Mouse (Mus musculus): ENCODE data around the gene Crtap. TPM values are rescaled to one million over a fixed set of nuclear protein-coding genes. Genes with fewer than 3 reads are reported as not detected.

Crtap gene
- total and polyA plus RNA-seq, 3 experiments, result 17.8 to 27.7 (median 19.2) TPM

DNA sequence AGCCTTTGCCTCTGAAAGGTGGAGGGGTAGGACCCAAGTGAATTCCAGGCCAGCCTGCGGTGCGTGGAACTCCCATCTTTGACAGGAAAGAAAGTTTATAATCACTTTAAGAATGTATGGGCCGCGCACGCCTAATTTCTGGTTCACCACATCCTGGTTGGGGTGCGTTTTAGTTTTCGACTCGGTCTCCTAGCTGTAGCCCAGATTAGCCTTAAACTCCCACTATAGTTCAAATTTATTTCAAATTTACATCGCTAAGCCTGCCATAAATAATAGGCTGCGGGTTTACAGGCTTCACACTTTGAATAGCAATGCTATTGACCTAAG lies 237 bp upstream of the Crtap start:
- Histone ChIP-seq H3K4me2 (ENCODE audit: insufficient read depth, low read depth, poor library complexity, severe bottlenecking) (peak overlapping the region; percentile 52), H3K27me3 (replicated peaks) (no peaks in the 10 kb centered on the region), H3K36me3 (replicated peaks in 1 of 2; ENCODE audit: control insufficient read depth in 1 of 2, insufficient read depth in 1 of 2, low read length in 1 of 2) (peaks cover 2 to 26% of the 10 kb centered on the region in 2 experiments), H3K9me3 (replicated peaks; ENCODE audit: low read length) (no peaks in the 10 kb centered on the region), H3K9ac (ENCODE audit: insufficient read depth, low read depth) (peak overlapping the region; percentile 62; the same call in 1 of the 2 replicates), H3K4me1 (ENCODE audit: control insufficient read depth in 1 of 2, insufficient read depth in 2 of 2) (peaks cover 5 to 32% of the 10 kb centered on the region in 2 experiments), H3K79me2 (replicated peaks; ENCODE audit: control insufficient read depth, extremely low read depth, insufficient read depth, poor library complexity, severe bottlenecking) (no peaks in the 10 kb centered on the region), H3K27ac (ENCODE audit: insufficient read depth, low read depth) (no peak overlapping the region), H3K4me3 (replicated peaks in 1 of 3; ENCODE audit: low read depth in 2 of 3, low read length in 2 of 3, poor library complexity in 1 of 3) (peak overlapping the region; percentile 51 to 100 (median 92))
- dilution Hi-C loops (cut with MboI; ENCODE audit: extremely low pct_ligation_motif_present, extremely low pct_unique_long_range_greater_than_20kb, low sequenced_read_pairs), result no loop called here
- in situ Hi-C loops (cut with MboI; ENCODE audit: low pct_ligation_motif_present, low pct_unique_long_range_greater_than_20kb, low sequenced_read_pairs), result no loop called here
- DNase-seq (ENCODE audit: extremely low read depth), result no peak
- TF ChIP-seq TBP (conservative IDR thresholded peaks at IDR 0.05; ENCODE audit: low read depth, low read length) (0 out of 2 replicates have a peak, but pooled peaks have one; percentile 11), ZKSCAN1 (IDR thresholded peaks at IDR 0.05; ENCODE audit: borderline replicate concordance, low read depth, low read length) (no peak)

DNA sequence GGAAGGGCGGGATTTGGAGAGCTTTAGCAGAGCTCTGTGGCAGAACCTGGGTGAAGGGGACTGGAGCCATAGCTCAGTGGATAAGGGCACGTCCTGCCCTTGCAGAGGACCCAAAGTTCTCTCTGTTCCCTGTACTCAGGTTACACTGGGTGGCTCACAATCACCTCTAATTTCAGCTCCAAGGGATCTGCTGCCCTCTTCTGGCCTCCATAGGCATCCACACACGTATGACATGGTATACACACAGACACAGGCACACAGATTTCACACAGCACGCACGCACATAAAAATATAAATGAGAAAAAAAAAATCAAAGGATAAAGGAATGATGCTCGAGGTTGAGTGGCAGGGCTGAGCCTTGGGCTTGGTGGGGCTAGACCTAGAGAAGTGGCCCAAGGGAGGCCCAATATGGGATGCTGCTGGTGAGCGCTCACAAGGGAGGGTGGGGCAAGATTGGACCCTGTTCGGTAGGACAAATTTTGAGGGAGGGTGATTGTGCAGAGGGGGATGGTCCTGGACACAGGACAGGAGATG lies 1.0 kb downstream of the Crtap start:
- Histone ChIP-seq H3K4me2 (ENCODE audit: insufficient read depth, low read depth, poor library complexity, severe bottlenecking) (peak overlapping the region; percentile 49), H3K27ac (ENCODE audit: insufficient read depth, low read depth) (no peak overlapping the region), H3K27me3 (replicated peaks) (no peaks in the 10 kb centered on the region), H3K4me1 (ENCODE audit: control insufficient read depth in 1 of 2, insufficient read depth in 2 of 2) (peaks cover 5 to 30% of the 10 kb centered on the region in 2 experiments), H3K9me3 (replicated peaks; ENCODE audit: low read length) (no peaks in the 10 kb centered on the region), H3K9ac (ENCODE audit: insufficient read depth, low read depth) (peak overlapping the region; percentile 15; the same call in 1 of the 2 replicates), H3K4me3 (replicated peaks in 1 of 3; ENCODE audit: low read depth in 2 of 3, low read length in 2 of 3, poor library complexity in 1 of 3) (peak overlapping the region; percentile 50 to 100 (median 92)), H3K36me3 (replicated peaks in 1 of 2; ENCODE audit: control insufficient read depth in 1 of 2, insufficient read depth in 1 of 2, low read length in 1 of 2) (peaks cover 13 to 39% of the 10 kb centered on the region in 2 experiments), H3K79me2 (replicated peaks; ENCODE audit: control insufficient read depth, extremely low read depth, insufficient read depth, poor library complexity, severe bottlenecking) (no peaks in the 10 kb centered on the region)
- TF ChIP-seq SMC3 (IDR thresholded peaks at IDR 0.05; ENCODE audit: low read depth, low read length) (no peak), UBTF (IDR thresholded peaks at IDR 0.05; ENCODE audit: low read depth, low read length) (no peak), MAZ (IDR thresholded peaks at IDR 0.05; ENCODE audit: low read depth, low read length) (0 out of 2 replicates have a peak, but pooled peaks have one; percentile 23), CTCF (conservative IDR thresholded peaks at IDR 0.05 in 1 of 2, IDR thresholded peaks at IDR 0.05 in 1 of 2; ENCODE audit: low read depth in 2 of 2, low read length in 2 of 2) (peak in 1 of 2 experiments; percentile 40; a peak in 1 of 4 replicates), USF2 (conservative IDR thresholded peaks at IDR 0.05; ENCODE audit: low read depth, low read length) (no peak)
- DNase-seq (ENCODE audit: extremely low read depth), result peak; percentile 46
- in situ Hi-C loops (cut with MboI; ENCODE audit: low pct_ligation_motif_present, low pct_unique_long_range_greater_than_20kb, low sequenced_read_pairs), result loop anchor here (10.0 kb wide), 2 partner anchors 55 to 395 kb away; partner anchors contain the start of gene Bcl2a1c
- dilution Hi-C loops (cut with MboI; ENCODE audit: extremely low pct_ligation_motif_present, extremely low pct_unique_long_range_greater_than_20kb, low sequenced_read_pairs), result no loop called here

DNA sequence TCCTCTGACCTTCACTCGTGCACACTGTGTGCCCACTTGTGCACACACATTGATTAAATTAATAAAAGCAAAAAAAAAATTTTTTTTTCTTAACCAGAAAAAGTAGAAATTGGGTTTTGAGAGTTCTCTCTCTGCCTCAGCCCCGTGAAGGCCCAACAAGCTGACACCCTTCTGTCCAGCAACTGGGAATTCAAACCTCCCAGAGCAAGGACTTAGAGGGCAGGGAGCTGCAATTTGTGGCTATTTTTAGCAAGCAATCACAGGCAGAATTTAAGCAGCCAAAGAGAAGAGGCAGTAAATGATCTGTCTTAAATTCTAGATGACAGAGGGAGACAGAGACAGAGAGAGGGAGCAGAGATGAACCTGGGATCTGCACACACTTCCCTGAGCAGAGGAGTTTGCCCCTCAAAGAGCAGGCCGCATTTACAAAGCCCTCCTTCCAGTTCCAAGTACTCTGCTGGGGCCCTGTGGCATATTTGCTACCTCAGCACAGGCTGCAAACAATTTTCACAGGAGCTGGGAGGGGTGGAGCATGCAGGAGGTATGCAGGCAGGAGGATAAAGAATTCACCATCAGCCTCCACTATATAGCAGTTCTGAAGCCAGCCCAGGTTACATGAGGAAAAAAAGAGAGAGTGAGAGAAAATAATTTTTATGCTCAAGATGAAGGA lies 1.6 kb downstream of the Crtap start:
- no peaks in the 10 kb centered on the region for H3K9me3 ChIP-seq (replicated peaks; ENCODE audit: low read length)
- H3K9ac ChIP-seq (ENCODE audit: insufficient read depth, low read depth), result no peak overlapping the region
- H3K4me3 ChIP-seq (replicated peaks in 1 of 3; ENCODE audit: low read depth in 2 of 3, low read length in 2 of 3, poor library complexity in 1 of 3), result no peak overlapping the region
- TF ChIP-seq IRF4 (IDR thresholded peaks at IDR 0.05; ENCODE audit: low read depth, low read length), result no peak
- no peak overlapping the region for H3K4me2 ChIP-seq (ENCODE audit: insufficient read depth, low read depth, poor library complexity, severe bottlenecking)
- peaks cover 5 to 30% of the 10 kb centered on the region in 2 experiments for H3K4me1 ChIP-seq (ENCODE audit: control insufficient read depth in 1 of 2, insufficient read depth in 2 of 2)
- peaks cover 15 to 45% of the 10 kb centered on the region in 2 experiments for H3K36me3 ChIP-seq (replicated peaks in 1 of 2; ENCODE audit: control insufficient read depth in 1 of 2, insufficient read depth in 1 of 2, low read length in 1 of 2)
- no peak overlapping the region for H3K27ac ChIP-seq (ENCODE audit: insufficient read depth, low read depth)
- in situ Hi-C loops (cut with MboI; ENCODE audit: low pct_ligation_motif_present, low pct_unique_long_range_greater_than_20kb, low sequenced_read_pairs) (loop anchor here (10.0 kb wide), 2 partner anchors 54 to 394 kb away; partner anchors contain the start of gene Bcl2a1c), dilution Hi-C loops (cut with MboI; ENCODE audit: extremely low pct_ligation_motif_present, extremely low pct_unique_long_range_greater_than_20kb, low sequenced_read_pairs) (no loop called here)
- DNase-seq (ENCODE audit: extremely low read depth), result no peak
- no peaks in the 10 kb centered on the region for H3K27me3 ChIP-seq (replicated peaks)
- H3K79me2 ChIP-seq (replicated peaks; ENCODE audit: control insufficient read depth, extremely low read depth, insufficient read depth, poor library complexity, severe bottlenecking), result no peaks in the 10 kb centered on the region
